Mouse (Mus musculus) megakaryocyte, embryonic 14.5 days (primary cell): ENCODE results near the gene Pxn.

Experiments used
- FLI1 ChIP-seq: IDR thresholded peaks from 2 replicates; pipeline ENCODE4 v1.6.1; 2012; ENCODE audit warnings: low read length, inconsistent platforms, mixed read lengths
- GATA1 ChIP-seq: IDR thresholded peaks from 3 replicates; pipeline ENCODE4 v1.6.1; 2012; ENCODE audit warnings: mixed read lengths, low read length, inconsistent platforms, borderline replicate concordance

- TF ChIP-seq GATA1 (no peak), FLI1 (no peak)
These were observed 14.6 kb upstream of the Pxn start for GRCm38 (mm10) chr5:115491771-115492322.
